Mouse (Mus musculus) erythroblast, embryonic 14.5 days (primary cell): Measurements from ENCODE around the gene BC107364. TPM values are rescaled to one million over a fixed set of nuclear protein-coding genes. Genes with fewer than 3 reads are reported as not detected.
"Not testable (repeated sequence)": the region's sequence is repeated elsewhere in the genome, so short reads cannot be mapped to it uniquely, and the experiment has no call there.

Experiments
- H3K27me3 ChIP-seq: 2 replicates; pipeline ENCODE4 v1.6.1; 2012; ENCODE audit warnings: inconsistent platforms; ENCODE audit not compliant: control insufficient read depth
- H3K36me3 ChIP-seq: 2 replicates; pipeline ENCODE4 v1.6.1; 2012; ENCODE audit warnings: mild to moderate bottlenecking, inconsistent platforms; ENCODE audit not compliant: control insufficient read depth
- H3K4me1 ChIP-seq: 2 replicates; pipeline ENCODE4 v1.6.1; 2012; ENCODE audit warnings: inconsistent platforms; ENCODE audit not compliant: control insufficient read depth
- H3K4me3 ChIP-seq: replicated peaks from 2 replicates; pipeline ENCODE3; 2012; ENCODE audit warnings: moderate library complexity, mild to moderate bottlenecking, inconsistent platforms
- H3K9me3 ChIP-seq: 2 replicates; pipeline ENCODE4 v1.6.1; 2012; ENCODE audit warnings: low read length, inconsistent platforms, mixed read lengths; ENCODE audit not compliant: control insufficient read depth
- GATA1 ChIP-seq: IDR thresholded peaks from 2 replicates; pipeline ENCODE4 v1.6.1; 2012; ENCODE audit warnings: low read length, inconsistent platforms, mixed read lengths
- TAL1 ChIP-seq: IDR thresholded peaks from 3 replicates; pipeline ENCODE4 v1.6.1; 2012; ENCODE audit warnings: low read length, inconsistent platforms, mixed read lengths
- polyA plus RNA-seq: library from polyadenylated mRNA; stranded (reverse); fragments of >175 nt; gene quantifications from 2 replicates; pipeline ENCODE4 v1.2.3, GENCODE M21; 2012

BC107364 gene
- polyA plus RNA-seq = not detected in 2 replicates

- not testable (repeated sequence) for H3K9me3 ChIP-seq, H3K4me3 ChIP-seq, H3K4me1 ChIP-seq, H3K36me3 ChIP-seq
- peaks cover 13% of the 10 kb centered on the region for H3K27me3 ChIP-seq
Measured at GRCm38 (mm10) chr3:96452262-96452661, at the start of gene BC107364. TSS of gene BC107364 (minus strand) at chr3:96452306.

GRCm38 (mm10) chr3:96501391-96502115 lies 49.4 kb upstream of the BC107364 start:
- Histone ChIP-seq H3K9me3 (no peaks in the 10 kb centered on the region), H3K4me1 (peaks cover 58% of the 10 kb centered on the region), H3K36me3 (no peaks in the 10 kb centered on the region), H3K27me3 (no peaks in the 10 kb centered on the region), H3K4me3 (peak overlapping the region; percentile 88)
- TF ChIP-seq GATA1 = no peak
- no peak for TF ChIP-seq TAL1

- no peaks in the 10 kb centered on the region for H3K9me3 ChIP-seq
- peak overlapping the region; percentile 88 for H3K4me3 ChIP-seq
- TF ChIP-seq TAL1 (no peak), GATA1 (no peak)
- no peaks in the 10 kb centered on the region for H3K27me3 ChIP-seq
- no peaks in the 10 kb centered on the region for H3K36me3 ChIP-seq
- H3K4me1 ChIP-seq = peaks cover 62% of the 10 kb centered on the region
Measured at GRCm38 (mm10) chr3:96500691-96501265, 48.7 kb upstream of the BC107364 start.

GRCm38 (mm10) chr3:96500289-96500621 lies 48.1 kb upstream of the BC107364 start:
- Histone ChIP-seq H3K4me1 (peaks cover 66% of the 10 kb centered on the region), H3K4me3 (peak overlapping the region; percentile 88), H3K9me3 (no peaks in the 10 kb centered on the region), H3K36me3 (no peaks in the 10 kb centered on the region), H3K27me3 (no peaks in the 10 kb centered on the region)
- no peak for TF ChIP-seq TAL1
- TF ChIP-seq GATA1 = no peak

- H3K4me3 ChIP-seq = peak overlapping the region; percentile 88
- H3K9me3 ChIP-seq = no peaks in the 10 kb centered on the region
- no peaks in the 10 kb centered on the region for H3K36me3 ChIP-seq
- no peak for TF ChIP-seq TAL1
- TF ChIP-seq GATA1 = no peak
- H3K4me1 ChIP-seq = peaks cover 69% of the 10 kb centered on the region
- no peaks in the 10 kb centered on the region for H3K27me3 ChIP-seq
Measured at GRCm38 (mm10) chr3:96499481-96500288, 47.6 kb upstream of the BC107364 start.

GRCm38 (mm10) chr3:96498476-96499245 lies 46.6 kb upstream of the BC107364 start:
- H3K4me3 ChIP-seq = peak overlapping the region; percentile 88

GRCm38 (mm10) chr3:96497451-96498028 lies 45.4 kb upstream of the BC107364 start:
- Histone ChIP-seq H3K4me3 (peak overlapping the region; percentile 67), H3K9me3 (no peaks in the 10 kb centered on the region), H3K27me3 (no peaks in the 10 kb centered on the region), H3K4me1 (peaks cover 61% of the 10 kb centered on the region), H3K36me3 (no peaks in the 10 kb centered on the region)
- TF ChIP-seq GATA1 = no peak
- no peak for TF ChIP-seq TAL1

More at GRCm38 (mm10) chr3:96498476-96499245, 46.6 kb upstream of the BC107364 start:
- TF ChIP-seq GATA1 = no peak
- TF ChIP-seq TAL1 = no peak
- Histone ChIP-seq H3K27me3 (no peaks in the 10 kb centered on the region), H3K36me3 (no peaks in the 10 kb centered on the region), H3K4me1 (peaks cover 69% of the 10 kb centered on the region), H3K9me3 (no peaks in the 10 kb centered on the region)

GRCm38 (mm10) chr3:96496620-96497275 lies 44.6 kb upstream of the BC107364 start:
- peaks cover 53% of the 10 kb centered on the region for H3K4me1 ChIP-seq
- H3K27me3 ChIP-seq = not testable (repeated sequence)

More at GRCm38 (mm10) chr3:96496620-96497275, 44.6 kb upstream of the BC107364 start:
- H3K4me3 ChIP-seq = peak overlapping the region; percentile 67
- H3K9me3 ChIP-seq, H3K36me3 ChIP-seq: not testable (repeated sequence)
